Mouse (Mus musculus): ENCODE data around the gene Ush2a.

DNA sequence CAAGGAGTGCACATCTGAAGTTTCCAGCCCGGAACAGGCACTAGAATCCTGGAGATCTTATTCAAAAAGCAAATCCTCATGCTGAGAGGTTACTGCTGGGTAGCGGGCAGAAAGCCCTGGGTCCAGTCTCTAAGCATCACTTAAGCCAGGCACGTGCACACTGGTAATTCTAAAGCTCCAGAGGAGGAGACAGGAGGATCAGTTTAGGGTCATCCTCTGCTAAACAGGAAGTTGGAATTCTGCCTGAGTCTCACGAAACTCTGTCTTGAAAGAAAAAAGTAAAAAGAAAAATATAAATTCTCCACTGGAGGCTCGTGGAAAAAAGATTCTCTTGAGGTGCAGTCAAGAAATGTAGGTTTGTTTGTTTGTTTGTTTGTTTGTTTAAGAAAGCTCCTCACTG lies 591.0 kb downstream of the Ush2a start:
- TF ChIP-seq USF1 (IDR thresholded peaks at IDR 0.05; ENCODE audit: low read depth) (no peak), MAX (IDR thresholded peaks at IDR 0.05; ENCODE audit: low read depth) (no peak), E2F4 (IDR thresholded peaks at IDR 0.05; ENCODE audit: insufficient read depth) (no peak), TCF12 (IDR thresholded peaks at IDR 0.05; ENCODE audit: insufficient read depth, poor library complexity, severe bottlenecking) (no peak), POLR2A (IDR thresholded peaks at IDR 0.05; ENCODE audit: insufficient read length, low read depth) (no peak), MYOG (IDR thresholded peaks at IDR 0.05; ENCODE audit: control insufficient read depth in 1 of 3, insufficient read depth in 1 of 3, insufficient read length in 2 of 3, low read depth in 2 of 3) (no peak), POLR2AphosphoS2 (IDR thresholded peaks at IDR 0.05; ENCODE audit: insufficient read length, low read depth) (no peak), CEBPB (IDR thresholded peaks at IDR 0.05; ENCODE audit: insufficient read depth, poor library complexity, severe bottlenecking) (no peak), TCF3 (IDR thresholded peaks at IDR 0.05; ENCODE audit: insufficient read length, low read depth) (no peak)

Data from myocyte (in vitro differentiated cells).